Mouse (Mus musculus) kidney, postnatal 0 days (tissue): ENCODE results near the gene Tmem87b. TPM values are rescaled to one million over a fixed set of nuclear protein-coding genes. Genes with fewer than 3 reads are reported as not detected.

ENCODE experiments used
- ATAC-seq: fragments of 200-750 bp; cut with Nextera tagmentation; replicated peaks from 2 replicates; pipeline ENCODE4 v1.8.0; 2017; ENCODE audit warnings: low read depth, moderate number of reproducible peaks, moderate TSS enrichment, moderate library complexity; ENCODE audit not compliant: low FRiP score
- DNase-seq: peaks from one replicate; pipeline ENCODE4 v3.0.0-alpha.2; 2016; ENCODE audit warnings: low spot score
- H3K27ac ChIP-seq: fragments of 300-500 bp; sonication (generic); 2 replicates; pipeline ENCODE4 v1.5.1; 2014; ENCODE audit warnings: mild to moderate bottlenecking
- H3K27me3 ChIP-seq: fragments of 300-500 bp; sonication (generic); 2 replicates; pipeline ENCODE4 v1.6.1; 2014; ENCODE audit warnings: low read length, mixed read lengths; ENCODE audit not compliant: insufficient read depth
- H3K36me3 ChIP-seq: fragments of 300-500 bp; sonication (generic); 2 replicates; pipeline ENCODE4 v1.6.1; 2014; ENCODE audit warnings: low read length, mixed read lengths; ENCODE audit not compliant: insufficient read depth
- H3K4me1 ChIP-seq: fragments of 300-500 bp; sonication (generic); replicated peaks from 2 replicates; pipeline ENCODE4 v1.6.1; 2014; ENCODE audit warnings: antibody characterized with exemption, low read length, mixed read lengths; ENCODE audit not compliant: insufficient read depth
- H3K4me2 ChIP-seq: fragments of 300-500 bp; sonication (generic); 2 replicates; pipeline ENCODE4 v1.6.1; 2014; ENCODE audit warnings: mild to moderate bottlenecking, low read length, moderate library complexity, mixed read lengths
- H3K4me3 ChIP-seq: fragments of 300-500 bp; sonication (generic); replicated peaks from 2 replicates; pipeline ENCODE4 v1.5.1; 2014; ENCODE audit warnings: low read depth, low read length
- H3K9ac ChIP-seq: fragments of 300-500 bp; sonication (generic); 2 replicates; pipeline ENCODE4 v1.6.1; 2014; ENCODE audit warnings: low read depth, low read length
- H3K9me3 ChIP-seq: fragments of 300-500 bp; sonication (generic); replicated peaks from 2 replicates; pipeline ENCODE4 v1.6.1; 2016; ENCODE audit warnings: low read length, inconsistent platforms, mixed read lengths
- CTCF ChIP-seq: IDR thresholded peaks from 2 replicates; pipeline ENCODE4 v1.5.1; 2016; ENCODE audit warnings: antibody characterized with exemption, low read depth, mild to moderate bottlenecking, moderate library complexity
- WGBS: fragments of 180-500 bp; shearing (Covaris S2); extraction: QIAGEN DNeasy Blood & Tissue Kit; methylation state at CpG from one replicate; pipeline ENCODE4 v1.1.7; 2014; 5-methylcytosine and 5-hydroxymethylcytosine counted together
- polyA plus RNA-seq: library from polyadenylated mRNA; unstranded; fragments of >200 nt; fragmentation: Nextera tagmentation; extraction: Ambion mirVana; gene quantifications from 2 replicates; pipeline ENCODE4 v1.2.1, GENCODE M21; 2015

Tmem87b gene
- polyA plus RNA-seq, 1 experiment from 2014 or later = 33.1 TPM

GRCm38 (mm10) chr2:128793958-128794357 lies 24.0 kb upstream of the Tmem87b start:
- H3K4me2 ChIP-seq = no peak overlapping the region
- 86% methylated on average over 6 of the region's 6 CpGs for WGBS
- ATAC-seq (peak; percentile 66), DNase-seq (no peak)
- no peaks in the 10 kb centered on the region for H3K4me1 ChIP-seq
- H3K27me3 ChIP-seq = no peaks in the 10 kb centered on the region
- no peaks in the 10 kb centered on the region for H3K9me3 ChIP-seq
- no peak overlapping the region for H3K27ac ChIP-seq
- H3K4me3 ChIP-seq = no peak overlapping the region
- H3K9ac ChIP-seq = no peak overlapping the region
- H3K36me3 ChIP-seq = peaks cover 34% of the 10 kb centered on the region
- no peak for TF ChIP-seq CTCF

- TF ChIP-seq CTCF = no peak
- ATAC-seq = no peak
- Histone ChIP-seq H3K9me3 (no peaks in the 10 kb centered on the region), H3K9ac (no peak overlapping the region), H3K27ac (no peak overlapping the region), H3K36me3 (peaks cover 46% of the 10 kb centered on the region), H3K4me3 (no peak overlapping the region), H3K27me3 (no peaks in the 10 kb centered on the region), H3K4me1 (no peaks in the 10 kb centered on the region), H3K4me2 (no peak overlapping the region)
- DNase-seq = no peak
- 63% methylated on average over 6 of the region's 6 CpGs for WGBS
Measured at GRCm38 (mm10) chr2:128796463-128796862, 21.5 kb upstream of the Tmem87b start.

GRCm38 (mm10) chr2:128803441-128803840 lies 14.5 kb upstream of the Tmem87b start:
- DNase-seq (no peak), ATAC-seq (no peak)
- 92% methylated on average over 4 of the region's 4 CpGs for WGBS
- H3K4me3 ChIP-seq = no peak overlapping the region
- no peak for TF ChIP-seq CTCF
- H3K9me3 ChIP-seq = no peaks in the 10 kb centered on the region
- no peak overlapping the region for H3K27ac ChIP-seq
- H3K36me3 ChIP-seq = peaks cover 24% of the 10 kb centered on the region
- H3K4me2 ChIP-seq = no peak overlapping the region
- H3K27me3 ChIP-seq = no peaks in the 10 kb centered on the region
- no peak overlapping the region for H3K9ac ChIP-seq
- no peaks in the 10 kb centered on the region for H3K4me1 ChIP-seq

GRCm38 (mm10) chr2:128805341-128805740 lies 12.6 kb upstream of the Tmem87b start:
- no peak overlapping the region for H3K4me3 ChIP-seq
- no peak for ATAC-seq

GRCm38 (mm10) chr2:128806561-128806960 lies 11.4 kb upstream of the Tmem87b start:
- no peaks in the 10 kb centered on the region for H3K9me3 ChIP-seq
- no peak for DNase-seq
- no peaks in the 10 kb centered on the region for H3K27me3 ChIP-seq
- no peak overlapping the region for H3K9ac ChIP-seq
- peaks cover 3% of the 10 kb centered on the region for H3K36me3 ChIP-seq
- H3K4me2 ChIP-seq = no peak overlapping the region
- no peak overlapping the region for H3K27ac ChIP-seq
- no peak for TF ChIP-seq CTCF
- H3K4me1 ChIP-seq = no peaks in the 10 kb centered on the region
- ATAC-seq = no peak
- no peak overlapping the region for H3K4me3 ChIP-seq
- WGBS = 49% methylated on average over 6 of the region's 8 CpGs

More at GRCm38 (mm10) chr2:128805341-128805740, 12.6 kb upstream of the Tmem87b start:
- no peaks in the 10 kb centered on the region for H3K27me3 ChIP-seq
- no peaks in the 10 kb centered on the region for H3K4me1 ChIP-seq
- no peaks in the 10 kb centered on the region for H3K9me3 ChIP-seq
- no peak for TF ChIP-seq CTCF
- H3K4me2 ChIP-seq = no peak overlapping the region
- no peak for DNase-seq
- H3K9ac ChIP-seq = no peak overlapping the region
- WGBS = 57% methylated on average over 4 of the region's 4 CpGs
- peaks cover 15% of the 10 kb centered on the region for H3K36me3 ChIP-seq
- no peak overlapping the region for H3K27ac ChIP-seq

GRCm38 (mm10) chr2:128812761-128813160 lies 5.2 kb upstream of the Tmem87b start:
- Histone ChIP-seq H3K4me2 (no peak overlapping the region), H3K9me3 (no peaks in the 10 kb centered on the region), H3K9ac (no peak overlapping the region), H3K27me3 (no peaks in the 10 kb centered on the region), H3K4me1 (no peaks in the 10 kb centered on the region), H3K36me3 (no peaks in the 10 kb centered on the region), H3K27ac (no peak overlapping the region), H3K4me3 (no peak overlapping the region)
- TF ChIP-seq CTCF = no peak
- no peak for ATAC-seq
- 33% methylated on average over 2 of the region's 2 CpGs for WGBS
- DNase-seq = no peak

GRCm38 (mm10) chr2:128816311-128816710 lies 1.6 kb upstream of the Tmem87b start:
- H3K4me3 ChIP-seq = no peak overlapping the region
- 92% methylated on average over 1 of the region's 1 CpGs for WGBS
- no peak for DNase-seq
- H3K4me2 ChIP-seq = no peak overlapping the region
- no peak for TF ChIP-seq CTCF
- no peak overlapping the region for H3K9ac ChIP-seq
- ATAC-seq = no peak
- no peaks in the 10 kb centered on the region for H3K9me3 ChIP-seq
- no peak overlapping the region for H3K27ac ChIP-seq
- H3K36me3 ChIP-seq = no peaks in the 10 kb centered on the region
- no peaks in the 10 kb centered on the region for H3K27me3 ChIP-seq
- H3K4me1 ChIP-seq = 0 out of 2 replicates have a peak, but pooled peaks cover 9% of the 10 kb centered on the region
